27 mouse cellular contexts compared by ENCODE assay signal in genomic region chr2:103066683-103067551, GRCm38 (mm10).
"Had no signal": no experiment of that assay in that cellular context is flagged by ENCODE, and none has a peak within 500 bp of the region (broad histone marks: within the 10 kb centered on the region; RNA-seq: fewer than 3 reads in every experiment).

No protein-coding gene starts in this region.

- DNase-seq: cerebellum, adult 8-10 months; cerebellum, adult 9-10 months; cerebellum, adult 9-11 months; cerebellum, postnatal 10 days; cerebellum, postnatal 14 days; cerebellum, postnatal 25 days; cerebellum, postnatal 36 days; embryo, embryonic 11 days; forebrain, postnatal 0 days; gastrocnemius, adult 2 months; gastrocnemius, postnatal 10 days; gastrocnemius, postnatal 14 days; gastrocnemius, postnatal 25 days; gastrocnemius, postnatal 36 days; heart, adult 11 months; heart, adult 18-20 months; heart, adult 2 months had no signal

- H3K36me3 ChIP-seq: embryonic facial prominence, embryonic 12.5 days; embryonic facial prominence, embryonic 13.5 days; embryonic facial prominence, embryonic 15.5 days; forebrain, embryonic 12.5 days; forebrain, embryonic 15.5 days had no signal

- H3K9ac ChIP-seq: embryonic facial prominence, embryonic 12.5 days; embryonic facial prominence, embryonic 13.5 days; embryonic facial prominence, embryonic 15.5 days; forebrain, embryonic 12.5 days; forebrain, embryonic 13.5 days; forebrain, embryonic 15.5 days; forebrain, postnatal 0 days had no signal

- H3K4me3 ChIP-seq: embryonic facial prominence, embryonic 12.5 days; embryonic facial prominence, embryonic 13.5 days; embryonic facial prominence, embryonic 15.5 days; erythroblast, embryonic 14.5 days; forebrain, embryonic 10.5 days; forebrain, embryonic 12.5 days; forebrain, embryonic 13.5 days; forebrain, embryonic 15.5 days; gastrocnemius, adult 2 months; heart, adult 2 months had no signal

- ATAC-seq: forebrain, embryonic 13.5 days; forebrain, embryonic 14.5 days; forebrain, embryonic 15.5 days; forebrain, embryonic 16.5 days; forebrain, postnatal 0 days had no signal

- H3K9me3 ChIP-seq: embryonic facial prominence, embryonic 12.5 days; embryonic facial prominence, embryonic 13.5 days; embryonic facial prominence, embryonic 15.5 days; forebrain, embryonic 10.5 days; forebrain, embryonic 12.5 days; forebrain, embryonic 13.5 days; forebrain, embryonic 15.5 days had no signal

- H3K4me2 ChIP-seq: embryonic facial prominence, embryonic 12.5 days; embryonic facial prominence, embryonic 13.5 days; embryonic facial prominence, embryonic 15.5 days; forebrain, embryonic 12.5 days; forebrain, embryonic 13.5 days; forebrain, embryonic 15.5 days had no signal

- H3K27me3 ChIP-seq: embryonic facial prominence, embryonic 12.5 days; embryonic facial prominence, embryonic 13.5 days; embryonic facial prominence, embryonic 15.5 days; forebrain, embryonic 12.5 days; forebrain, embryonic 13.5 days; forebrain, embryonic 15.5 days had no signal

- H3K27ac ChIP-seq: embryonic facial prominence, embryonic 12.5 days; embryonic facial prominence, embryonic 13.5 days; embryonic facial prominence, embryonic 15.5 days; forebrain, embryonic 10.5 days; forebrain, embryonic 12.5 days; forebrain, embryonic 13.5 days; forebrain, embryonic 15.5 days; gastrocnemius, adult 2 months; heart, adult 2 months had no signal
